Mouse (Mus musculus) heart, adult 2 months (tissue): ENCODE measurements at regions not wholly inside any gene's neighbourhood (a gene's known extent, or its start where the extent isn't known, plus 50 kb on each side); places are given as distances from the start of the nearest gene placed in this dataset.

Experiments used
- CTCF ChIP-seq: fragments of 200-600 bp; IDR thresholded peaks from 2 replicates; pipeline ENCODE4 v1.8.1; 2022; ENCODE audit warnings: antibody characterized with exemption, mild to moderate bottlenecking, moderate library complexity
- EP300 ChIP-seq: fragments of 200-500 bp; IDR thresholded peaks from 2 replicates; pipeline ENCODE4 v1.6.1; 2011; ENCODE audit warnings: low read depth, low read length, control low read depth; ENCODE audit not compliant: insufficient read depth
- POLR2A ChIP-seq: fragments of 200-500 bp; IDR thresholded peaks from 2 replicates; pipeline ENCODE4 v1.6.1; 2011; ENCODE audit warnings: mild to moderate bottlenecking, low read depth, low read length, control low read depth; ENCODE audit not compliant: insufficient read depth

GRCm38 (mm10) chr10:92330150-92330549, 392.1 kb downstream of the Nedd1 start:
- TF ChIP-seq CTCF (no peak), POLR2A (no peak), EP300 (no peak)
